Mouse (Mus musculus): ENCODE measurements around the gene Mug2. TPM values are rescaled to one million over a fixed set of nuclear protein-coding genes. Genes with fewer than 3 reads are reported as not detected.

Mug2 gene
- not detected for total RNA-seq (2023)

GRCm38 (mm10) chr6:122006461-122006860, at the start of gene Mug2:
Mug2 (plus strand) TSS chr6:122006761.

Other genes with a start within 250 kb of the Mug2 start
- gene Mug1, start 168.2 kb upstream of the Mug2 start, total RNA-seq (2023): not detected